Mouse (Mus musculus) erythroblast, embryonic 14.5 days (primary cell): Measurements from ENCODE around the gene Trmt1. TPM values are rescaled to one million over a fixed set of nuclear protein-coding genes. Genes with fewer than 3 reads are reported as not detected.

Experiments used
- H3K27me3 ChIP-seq: 2 replicates; pipeline ENCODE4 v1.6.1; 2012; ENCODE audit warnings: inconsistent platforms; ENCODE audit not compliant: control insufficient read depth
- H3K36me3 ChIP-seq: 2 replicates; pipeline ENCODE4 v1.6.1; 2012; ENCODE audit warnings: mild to moderate bottlenecking, inconsistent platforms; ENCODE audit not compliant: control insufficient read depth
- H3K4me1 ChIP-seq: 2 replicates; pipeline ENCODE4 v1.6.1; 2012; ENCODE audit warnings: inconsistent platforms; ENCODE audit not compliant: control insufficient read depth
- H3K4me3 ChIP-seq: replicated peaks from 2 replicates; pipeline ENCODE3; 2012; ENCODE audit warnings: moderate library complexity, mild to moderate bottlenecking, inconsistent platforms
- H3K9me3 ChIP-seq: 2 replicates; pipeline ENCODE4 v1.6.1; 2012; ENCODE audit warnings: low read length, inconsistent platforms, mixed read lengths; ENCODE audit not compliant: control insufficient read depth
- GATA1 ChIP-seq: IDR thresholded peaks from 2 replicates; pipeline ENCODE4 v1.6.1; 2012; ENCODE audit warnings: low read length, inconsistent platforms, mixed read lengths
- TAL1 ChIP-seq: IDR thresholded peaks from 3 replicates; pipeline ENCODE4 v1.6.1; 2012; ENCODE audit warnings: low read length, inconsistent platforms, mixed read lengths
- polyA plus RNA-seq: library from polyadenylated mRNA; stranded (reverse); fragments of >175 nt; gene quantifications from 2 replicates; pipeline ENCODE4 v1.2.3, GENCODE M21; 2012

Trmt1 gene
- polyA plus RNA-seq, 1 experiment: 9.0 TPM

DNA sequence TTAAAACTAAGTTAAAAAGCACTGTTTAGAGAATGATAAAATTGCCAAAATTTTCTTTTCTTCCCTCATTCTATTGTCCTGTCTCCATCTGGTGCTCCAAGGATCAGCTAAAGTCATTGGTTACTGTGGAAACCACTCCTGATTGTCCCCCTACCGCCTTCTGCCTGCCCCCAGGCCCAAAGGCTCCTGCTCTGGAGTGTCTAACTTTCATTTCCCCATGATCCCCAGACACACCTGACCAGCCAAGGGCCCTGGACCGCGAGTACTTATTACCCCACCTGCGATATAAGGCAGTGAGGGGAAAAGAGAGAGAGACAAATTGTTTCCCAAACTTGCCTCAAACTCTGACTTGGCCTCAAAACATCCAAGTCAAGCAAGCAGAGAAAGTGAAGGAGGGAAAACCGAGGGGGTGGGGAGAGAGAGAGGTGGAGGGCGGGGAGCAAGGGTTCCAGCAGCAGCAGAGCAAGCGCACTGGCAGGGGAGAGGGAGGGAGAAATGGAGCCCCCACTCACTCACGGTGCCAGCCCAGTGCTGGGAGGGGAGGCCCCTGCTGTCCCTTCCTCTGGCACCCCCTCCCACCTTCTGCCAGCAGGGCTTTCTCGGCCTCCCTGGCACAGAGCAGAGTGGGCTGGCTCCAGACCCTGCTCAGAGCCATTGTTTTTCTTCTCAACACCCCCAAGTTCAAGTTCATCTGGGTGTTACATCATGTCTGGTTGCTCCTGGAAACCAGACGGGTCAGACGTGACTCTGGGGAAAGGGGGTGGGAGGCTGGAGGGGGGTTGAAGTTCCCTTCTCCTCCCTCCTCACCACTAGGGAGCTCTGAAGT is 26.0 kb downstream of the Trmt1 start:
- Histone ChIP-seq H3K4me3 (no peak overlapping the region), H3K9me3 (no peaks in the 10 kb centered on the region), H3K36me3 (peaks cover 25% of the 10 kb centered on the region), H3K4me1 (peaks cover 79% of the 10 kb centered on the region), H3K27me3 (peaks cover 18% of the 10 kb centered on the region)
- TF ChIP-seq GATA1: no peak
- no peak for TF ChIP-seq TAL1

DNA sequence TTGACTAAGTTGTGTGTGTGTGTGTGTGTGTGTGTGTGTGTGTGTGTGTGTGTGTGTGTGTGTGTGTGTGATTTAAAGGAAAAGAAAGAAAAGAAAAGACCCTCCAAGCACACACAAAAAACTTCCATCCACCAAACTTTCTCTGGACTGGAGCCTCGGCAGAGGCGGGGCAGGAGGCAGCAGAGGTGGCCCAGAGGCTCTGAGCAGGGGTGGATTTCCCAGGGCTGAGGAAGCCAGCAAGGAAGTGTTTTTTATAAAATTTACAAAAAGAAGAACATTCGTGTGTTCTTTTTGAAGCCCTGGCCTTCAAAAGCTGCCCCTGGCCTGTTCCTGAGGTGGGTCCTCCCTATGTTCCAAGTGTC is 26.6 kb downstream of the Trmt1 start:
- H3K36me3 ChIP-seq: peaks cover 29% of the 10 kb centered on the region
- H3K4me3 ChIP-seq: no peak overlapping the region
- no peak for TF ChIP-seq GATA1
- no peak for TF ChIP-seq TAL1
- no peaks in the 10 kb centered on the region for H3K9me3 ChIP-seq
- H3K27me3 ChIP-seq: peaks cover 12% of the 10 kb centered on the region
- H3K4me1 ChIP-seq: peaks cover 78% of the 10 kb centered on the region

DNA sequence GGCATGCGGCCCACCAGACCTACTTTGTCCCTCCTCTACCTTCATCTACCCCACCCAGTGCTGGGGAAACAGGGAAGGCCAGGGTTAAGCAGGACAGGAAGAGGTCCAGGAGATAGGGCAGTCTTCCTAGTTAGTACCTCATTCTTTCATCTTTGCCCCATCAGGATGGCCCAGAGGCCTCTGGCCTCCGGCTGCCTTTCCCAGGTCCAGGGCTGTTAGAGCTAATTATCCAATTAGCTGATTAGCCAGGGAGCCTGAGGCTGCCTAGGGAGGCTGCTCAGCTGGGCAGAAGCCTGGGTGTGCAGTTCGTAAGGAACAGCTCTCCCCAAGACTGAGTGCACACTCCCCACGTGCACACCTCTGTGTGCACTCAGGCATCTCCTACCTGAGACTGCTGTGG is 27.3 kb downstream of the Trmt1 start:
- Histone ChIP-seq H3K36me3 (peaks cover 33% of the 10 kb centered on the region), H3K9me3 (no peaks in the 10 kb centered on the region), H3K4me3 (no peak overlapping the region), H3K27me3 (peaks cover 5% of the 10 kb centered on the region), H3K4me1 (peaks cover 77% of the 10 kb centered on the region)
- TF ChIP-seq GATA1 (no peak), TAL1 (no peak)

DNA sequence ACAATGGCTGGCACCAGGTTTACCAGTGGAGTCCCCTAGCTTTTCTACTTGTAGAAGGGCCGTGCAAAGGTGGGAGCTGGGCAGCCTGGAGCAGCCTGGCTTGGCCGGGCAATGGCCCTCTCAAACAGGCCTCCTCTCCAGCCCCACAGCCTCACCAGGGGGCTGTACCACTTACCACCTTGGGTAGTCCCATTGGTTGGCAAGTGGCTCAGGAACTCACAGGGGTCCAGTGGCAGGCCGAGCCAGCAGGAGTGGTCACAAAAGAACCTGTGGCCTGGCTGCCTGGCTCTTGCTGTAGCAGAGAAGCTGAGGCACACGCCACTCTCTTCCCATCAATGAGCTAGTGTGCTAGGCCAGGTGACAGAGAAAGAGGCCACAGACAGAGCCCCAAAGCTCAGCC is 28.1 kb downstream of the Trmt1 start:
- H3K9me3 ChIP-seq: no peaks in the 10 kb centered on the region
- H3K27me3 ChIP-seq: peaks cover 5% of the 10 kb centered on the region
- H3K4me1 ChIP-seq: peaks cover 77% of the 10 kb centered on the region
- H3K36me3 ChIP-seq: peaks cover 41% of the 10 kb centered on the region
- H3K4me3 ChIP-seq: no peak overlapping the region
- TF ChIP-seq TAL1 (no peak), GATA1 (no peak)

DNA sequence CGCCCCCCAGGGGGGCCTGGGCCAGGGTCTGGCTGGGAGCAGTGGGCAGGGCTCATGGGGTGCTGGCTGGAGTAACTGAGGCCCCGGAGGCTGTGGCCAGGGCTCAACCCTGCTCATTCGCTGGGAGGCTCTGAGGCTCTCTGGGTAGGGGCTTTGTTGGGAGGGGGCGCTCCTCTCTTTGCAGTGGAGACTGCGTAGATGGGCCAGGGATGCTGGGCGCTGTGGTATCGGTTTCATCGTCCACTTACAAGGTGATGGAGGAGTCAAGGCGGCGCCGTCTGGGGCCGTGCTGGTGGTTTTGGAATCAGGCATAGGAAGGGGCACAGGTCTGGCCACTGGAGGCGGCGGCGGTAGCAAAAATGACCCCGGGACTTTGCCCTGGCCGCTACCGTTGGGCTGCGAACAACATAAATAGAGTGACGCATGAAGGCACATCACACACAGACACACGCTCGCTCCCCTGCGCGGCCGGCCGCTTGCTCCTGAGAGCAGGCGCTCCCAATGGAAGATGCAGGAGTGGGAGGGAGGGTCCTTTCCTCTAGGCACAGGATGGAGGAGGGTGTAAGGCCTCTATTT is 29.9 kb downstream of the Trmt1 start:
- peaks cover 81% of the 10 kb centered on the region for H3K4me1 ChIP-seq
- H3K4me3 ChIP-seq: no peak overlapping the region
- peaks cover 5% of the 10 kb centered on the region for H3K27me3 ChIP-seq
- H3K9me3 ChIP-seq: no peaks in the 10 kb centered on the region
- TF ChIP-seq GATA1 (no peak), TAL1 (no peak)
- H3K36me3 ChIP-seq: peaks cover 59% of the 10 kb centered on the region

DNA sequence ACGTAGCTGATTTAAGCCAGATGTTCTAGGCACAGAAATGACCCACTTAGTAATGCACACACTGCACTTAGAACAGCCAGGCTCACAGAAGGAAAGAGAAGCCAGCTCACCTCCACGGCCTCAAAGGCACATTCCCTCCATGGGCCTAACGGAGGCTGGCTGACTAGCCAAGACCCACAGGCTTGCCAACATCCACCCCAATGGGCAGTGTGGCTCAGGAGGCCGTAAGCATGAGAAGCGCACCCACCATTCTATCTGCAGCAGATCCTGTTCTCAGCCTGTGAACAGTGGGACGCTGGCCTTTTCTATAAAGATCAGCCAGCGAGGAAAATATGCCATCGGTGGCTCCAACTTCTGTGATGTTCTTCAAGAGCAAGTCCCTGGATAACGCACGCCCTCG is 30.7 kb downstream of the Trmt1 start:
- TF ChIP-seq GATA1 (no peak), TAL1 (no peak)
- Histone ChIP-seq H3K36me3 (peaks cover 67% of the 10 kb centered on the region), H3K27me3 (peaks cover 5% of the 10 kb centered on the region)

DNA sequence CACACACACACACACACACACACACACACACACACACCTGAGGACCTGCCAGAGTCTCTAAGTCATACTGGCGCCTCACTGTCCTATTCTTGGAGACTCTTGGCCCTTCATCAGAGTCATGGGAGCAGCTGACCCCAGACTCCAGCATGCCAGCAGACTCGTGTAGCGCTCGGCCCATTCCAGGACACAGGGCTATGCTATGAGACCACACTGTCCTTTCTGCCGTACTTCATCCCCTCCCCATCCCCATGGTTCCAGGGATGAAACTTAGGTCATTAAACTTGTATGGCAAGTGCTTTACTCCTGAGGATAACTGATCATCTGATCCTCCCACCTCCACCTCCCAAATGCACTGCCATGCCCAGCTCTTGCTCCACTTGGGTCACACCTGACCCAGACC is 32.4 kb downstream of the Trmt1 start:
- peaks cover 81% of the 10 kb centered on the region for H3K4me1 ChIP-seq

More for the DNA sequence above, 30.7 kb downstream of the Trmt1 start:
- no peak overlapping the region for H3K4me3 ChIP-seq
- H3K9me3 ChIP-seq: no peaks in the 10 kb centered on the region
- peaks cover 81% of the 10 kb centered on the region for H3K4me1 ChIP-seq

DNA sequence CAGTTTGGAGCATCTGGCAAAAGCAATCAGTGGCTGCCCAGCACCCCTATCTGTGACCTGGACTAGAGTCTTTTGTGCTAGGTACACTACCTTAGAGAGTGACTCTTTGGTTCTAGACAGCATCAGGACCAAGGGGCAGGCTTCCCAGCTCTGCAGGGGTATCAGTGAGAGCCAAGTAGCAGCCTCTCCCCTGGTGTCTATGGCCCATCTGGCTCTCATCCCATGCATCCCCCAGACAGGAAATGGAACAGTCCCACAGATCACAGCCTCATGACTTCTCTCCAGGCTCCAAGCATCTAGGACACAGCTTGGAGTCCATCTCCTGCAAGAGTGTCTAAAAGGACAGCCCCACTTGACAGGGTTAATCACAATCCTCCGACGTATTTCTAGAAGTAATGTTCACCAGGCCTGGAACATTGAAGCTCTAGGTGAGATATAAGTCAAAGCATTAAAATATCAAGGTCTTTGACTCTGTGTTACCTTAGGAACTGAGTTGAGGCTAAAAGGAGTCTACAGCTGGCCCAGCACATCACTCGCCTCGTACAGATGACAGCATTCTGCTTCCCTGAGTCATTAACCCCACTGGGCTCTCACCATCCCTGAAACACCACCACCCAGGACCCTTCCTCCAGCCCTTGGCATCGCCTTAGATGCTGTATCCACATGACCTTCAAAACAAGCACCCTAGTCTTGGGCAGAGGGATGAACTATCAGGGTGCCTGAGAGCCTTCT is 33.0 kb downstream of the Trmt1 start:
- peaks cover 65% of the 10 kb centered on the region for H3K36me3 ChIP-seq
- TF ChIP-seq GATA1: no peak
- no peak for TF ChIP-seq TAL1
- peaks cover 81% of the 10 kb centered on the region for H3K4me1 ChIP-seq
- H3K9me3 ChIP-seq: no peaks in the 10 kb centered on the region
- H3K27me3 ChIP-seq: peaks cover 3% of the 10 kb centered on the region
- H3K4me3 ChIP-seq: no peak overlapping the region

More for the DNA sequence above, 32.4 kb downstream of the Trmt1 start:
- Histone ChIP-seq H3K9me3 (no peaks in the 10 kb centered on the region), H3K4me3 (no peak overlapping the region), H3K36me3 (peaks cover 65% of the 10 kb centered on the region), H3K27me3 (peaks cover 5% of the 10 kb centered on the region)
- TF ChIP-seq GATA1 (no peak), TAL1 (no peak)

DNA sequence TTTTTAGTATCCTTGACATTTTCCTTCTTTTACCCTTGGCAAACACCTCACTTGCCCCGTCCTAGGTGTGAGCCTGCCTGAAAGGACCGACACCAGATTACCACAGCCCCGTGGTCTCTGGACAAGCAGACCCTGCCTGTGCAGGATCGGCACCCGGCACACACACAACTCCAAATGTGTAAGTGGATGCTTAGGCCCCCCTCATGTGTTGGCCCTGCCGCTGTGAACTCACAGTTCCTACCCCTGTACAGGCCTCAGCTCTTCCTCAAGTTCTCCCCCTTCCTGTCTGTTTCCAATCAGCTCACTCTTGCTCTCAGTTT is 36.4 kb downstream of the Trmt1 start:
- Histone ChIP-seq H3K36me3 (peaks cover 86% of the 10 kb centered on the region), H3K9me3 (no peaks in the 10 kb centered on the region), H3K27me3 (no peaks in the 10 kb centered on the region), H3K4me1 (peaks cover 97% of the 10 kb centered on the region), H3K4me3 (peak overlapping the region; percentile 67)
- no peak for TF ChIP-seq GATA1
- no peak for TF ChIP-seq TAL1
